Comparison of ENCODE assay signal across 8 mouse cellular contexts in genomic region chr9:7602982-7603742, GRCm38 (mm10). TPM values are rescaled to one million over a fixed set of nuclear protein-coding genes. Genes with fewer than 3 reads are reported as not detected.
DNase-seq lines count a peak whose midpoint lies in the region; ATAC-seq and TF ChIP-seq lines count a peak whose summit lies in the region.

No protein-coding gene starts in this region.

- peak; percentile 60 for DNase-seq in adrenal gland, adult 2 months
- DNase-seq in embryo, embryonic 10.5 days (ENCODE audit: low spot score), result peak; percentile 84
- DNase-seq in heart, postnatal 10 days, result peak; percentile 73 to 87
- DNase-seq in kidney, postnatal 36 days, result peak; percentile 55 to 83
- DNase-seq in lung, embryonic 14.5 days, result peak; percentile 85
- DNase-seq in ovary, adult 18-20 months (ENCODE audit: low spot score), result peak; percentile 15
- DNase-seq in thymus, postnatal 0 days (ENCODE audit: low spot score), result peak; percentile 63

- no peak overlapping the region for H3ac ChIP-seq in C2C12 (ENCODE audit: control insufficient read depth, insufficient read length, low read depth)

- no peak overlapping the region for H3K27ac ChIP-seq in lung, embryonic 14.5 days (ENCODE audit: low read depth)

- H3K27me3 ChIP-seq in C2C12 (ENCODE audit: control insufficient read depth, insufficient read depth, insufficient read length), result no peaks in the 10 kb centered on the region
- H3K27me3 ChIP-seq in lung, embryonic 14.5 days (ENCODE audit: insufficient read depth, low read length), result no peaks in the 10 kb centered on the region

- intact Hi-C loops in heart, postnatal 10 days (cut with DNase I), result loop anchor here (1.0 to 10.0 kb wide), 5 partner anchors 252 to 1362 kb away; no protein-coding TSS in a partner anchor

- H3K4me3 ChIP-seq in C2C12 (ENCODE audit: insufficient read depth, poor library complexity, severe bottlenecking), result no peak overlapping the region
- H3K4me3 ChIP-seq in lung, embryonic 14.5 days (ENCODE audit: low read depth, low read length), result no peak overlapping the region

- peak; percentile 66 for TF ChIP-seq CTCF in C2C12 (IDR thresholded peaks at IDR 0.05; ENCODE audit: control insufficient read depth, insufficient read depth, insufficient read length)
- peak; percentile 96 for TF ChIP-seq CTCF in lung, embryonic 14.5 days (IDR thresholded peaks at IDR 0.05; ENCODE audit: low read depth)

- H3K9ac ChIP-seq in lung, embryonic 14.5 days, result no peak overlapping the region

- H3K9me3 ChIP-seq in lung, embryonic 14.5 days (ENCODE audit: low read depth, low read length), result no peaks in the 10 kb centered on the region

- no peak overlapping the region for H3K4me2 ChIP-seq in lung, embryonic 14.5 days

- WGBS in lung, embryonic 14.5 days, result 2% methylated on average over 3 of the region's 3 CpGs

- ATAC-seq in lung, embryonic 14.5 days (ENCODE audit: insufficient read depth), result 0 out of 2 replicates have a peak, but pooled peaks have one; percentile 60

- H3K36me3 ChIP-seq in C2C12 (ENCODE audit: control insufficient read depth, insufficient read depth), result no peaks in the 10 kb centered on the region
- H3K36me3 ChIP-seq in lung, embryonic 14.5 days (ENCODE audit: insufficient read depth), result no peaks in the 10 kb centered on the region

- no peaks in the 10 kb centered on the region for H3K4me1 ChIP-seq in lung, embryonic 14.5 days (ENCODE audit: insufficient read depth)

- no peaks in the 10 kb centered on the region for H3K79me3 ChIP-seq in C2C12 (ENCODE audit: low read depth)

- H3K79me2 ChIP-seq in C2C12 (ENCODE audit: control insufficient read depth, insufficient read depth), result no peaks in the 10 kb centered on the region

TF ChIP-seq in C2C12, 6 proteins besides CTCF, POLR2A, EP300 and RAD21:
- no peak for TF ChIP-seq MYOG (IDR thresholded peaks at IDR 0.05; ENCODE audit: control insufficient read depth, extremely low read depth, insufficient read length)
- TF ChIP-seq FOSL1 (IDR thresholded peaks at IDR 0.05; ENCODE audit: insufficient read depth, low read length, poor library complexity, severe bottlenecking), result no peak
- no peak for TF ChIP-seq CEBPB (IDR thresholded peaks at IDR 0.05; ENCODE audit: low read depth)
- TF ChIP-seq USF1 (IDR thresholded peaks at IDR 0.05; ENCODE audit: low read depth), result no peak

RNA-seq across cellular contexts. Expression of gene Mmp20, which starts 24.9 kb away (rescaled TPM):
- not detected for polyA plus RNA-seq in C2C12 (2012; fragmentation: generic; extraction: Trizol)
- not detected for total RNA-seq in adrenal gland, adult 2 months (2021)
- not detected in 2 replicates for polyA plus RNA-seq in adrenal gland, adult 2 months (2012; rRNA removed)
- total RNA-seq in heart, postnatal 10 days (2021), result not detected
- polyA plus RNA-seq in lung, embryonic 14.5 days (2014; fragmentation: Nextera tagmentation; extraction: Ambion mirVana), result not detected in 2 replicates
- 0.08 TPM in 2 replicates for polyA plus RNA-seq in thymus, postnatal 0 days (2015; fragmentation: Nextera tagmentation; extraction: Ambion mirVana)

RNA-seq across cellular contexts. Expression of gene Mmp27, which starts 32.0 kb away (rescaled TPM):
- not detected for polyA plus RNA-seq in C2C12 (2012; fragmentation: generic; extraction: Trizol)
- 1 to 10 TPM in 1 of 2 experiments, under 1 TPM in 1; 0.21 to 9.2 TPM for total RNA-seq in adrenal gland, adult 2 months (2021)
- polyA plus RNA-seq in adrenal gland, adult 2 months (2012; rRNA removed), result 0.08 TPM in 1 of 2 replicates, not detected in the other
- not detected for total RNA-seq in heart, postnatal 10 days (2021)
- polyA plus RNA-seq in lung, embryonic 14.5 days (2014; fragmentation: Nextera tagmentation; extraction: Ambion mirVana), result not detected in 2 replicates
- 0.21 and 0.34 TPM in 2 replicates for polyA plus RNA-seq in thymus, postnatal 0 days (2015; fragmentation: Nextera tagmentation; extraction: Ambion mirVana)

RNA-seq across cellular contexts. Expression of gene Mmp8, which starts 44.9 kb away (rescaled TPM):
- polyA plus RNA-seq in C2C12 (2012; fragmentation: generic; extraction: Trizol), result not detected
- total RNA-seq in adrenal gland, adult 2 months (2021), result under 1 TPM in 1 of 2 experiments, not detected in 1; 0.78 TPM
- not detected in 2 replicates for polyA plus RNA-seq in adrenal gland, adult 2 months (2012; rRNA removed)
- under 1 TPM in 1 of 2 experiments, not detected in 1; 0.10 TPM for total RNA-seq in heart, postnatal 10 days (2021)
- 0.24 and 0.69 TPM in 2 replicates for polyA plus RNA-seq in lung, embryonic 14.5 days (2014; fragmentation: Nextera tagmentation; extraction: Ambion mirVana)
- polyA plus RNA-seq in thymus, postnatal 0 days (2015; fragmentation: Nextera tagmentation; extraction: Ambion mirVana), result 0.31 and 0.55 TPM in 2 replicates

Comparison
In these comparisons a context has a peak if more than half of its experiments do, and no peak if none do; other contexts are left out.
1. DNase-seq: peak in every context shown above with its lines; median percentile 85 in lung, embryonic 14.5 days; 84 in embryo, embryonic 10.5 days; 80 in heart, postnatal 10 days; 69 in kidney, postnatal 36 days; 63 in thymus, postnatal 0 days; 60 in adrenal gland, adult 2 months; 15 in ovary, adult 18-20 months.